Mouse (Mus musculus) testis, adult 2 months (tissue): Measurements from ENCODE around the gene Strada. TPM values are rescaled to one million over a fixed set of nuclear protein-coding genes. Genes with fewer than 3 reads are reported as not detected.
A peak's percentile ranks its signal among the peaks of the same experiment; 100 is the strongest.
"Not testable (repeated sequence)": the region's sequence is repeated elsewhere in the genome, so short reads cannot be mapped to it uniquely, and the experiment has no call there.

Source experiments
- H3K27ac ChIP-seq: fragments of 200-500 bp; 2 replicates; pipeline ENCODE4 v1.5.1; 2012; ENCODE audit warnings: low read depth, low read length; ENCODE audit not compliant: control insufficient read depth, insufficient read depth
- H3K27me3 ChIP-seq: fragments of 200-500 bp; 2 replicates; pipeline ENCODE4 v1.6.1; 2012; ENCODE audit warnings: mild to moderate bottlenecking, low read length, moderate library complexity; ENCODE audit not compliant: control insufficient read depth, insufficient read depth
- H3K36me3 ChIP-seq: fragments of 200-500 bp; 2 replicates; pipeline ENCODE4 v1.6.1; 2012; ENCODE audit warnings: mild to moderate bottlenecking, low read length; ENCODE audit not compliant: control insufficient read depth, insufficient read depth
- H3K4me1 ChIP-seq: fragments of 200-500 bp; 2 replicates; pipeline ENCODE4 v1.6.1; 2012; ENCODE audit warnings: low read length; ENCODE audit not compliant: control insufficient read depth, insufficient read depth
- H3K4me3 ChIP-seq: fragments of 200-500 bp; 2 replicates; pipeline ENCODE4 v1.5.1; 2012; ENCODE audit warnings: low read depth, mild to moderate bottlenecking, low read length, moderate library complexity, mixed read lengths; ENCODE audit not compliant: control insufficient read depth
- CTCF ChIP-seq: fragments of 200-500 bp; IDR thresholded peaks from 2 replicates; pipeline ENCODE4 v1.5.1; 2012; ENCODE audit warnings: low read depth, mild to moderate bottlenecking, inconsistent platforms, low read length, moderate library complexity; ENCODE audit not compliant: control insufficient read depth, insufficient read depth, insufficient replicate concordance
- POLR2A ChIP-seq: fragments of 200-500 bp; IDR thresholded peaks from 2 replicates; pipeline ENCODE4 v1.6.1; 2012; ENCODE audit warnings: low read depth, mild to moderate bottlenecking, inconsistent platforms, low read length, moderate library complexity; ENCODE audit not compliant: control insufficient read depth
- polyA plus RNA-seq: library from polyadenylated mRNA; depleted of rRNA; stranded (reverse); fragments of >200 nt; gene quantifications from 2 replicates; pipeline ENCODE4 v1.2.3, GENCODE M21; 2012

Gene Strada
- polyA plus RNA-seq, 1 experiment: 157 TPM

- H3K36me3 ChIP-seq: no peaks in the 10 kb centered on the region
- no peak for TF ChIP-seq CTCF
- no peak for TF ChIP-seq POLR2A
- H3K4me3 ChIP-seq: peak overlapping the region; percentile 83; the same call in 1 of the 2 replicates
- no peaks in the 10 kb centered on the region for H3K27me3 ChIP-seq
- peaks cover 7% of the 10 kb centered on the region for H3K4me1 ChIP-seq
- H3K27ac ChIP-seq: peak overlapping the region; percentile 86
Measured at GRCm38 (mm10) chr11:106215450-106215859, 13.5 kb upstream of the Strada start.

- Histone ChIP-seq H3K36me3 (no peaks in the 10 kb centered on the region), H3K27ac (no peak overlapping the region; the same call in 1 of the 2 replicates), H3K27me3 (no peaks in the 10 kb centered on the region), H3K4me3 (peak overlapping the region; percentile 69), H3K4me1 (peaks cover 7% of the 10 kb centered on the region)
- TF ChIP-seq CTCF (no peak), POLR2A (no peak)
Measured at GRCm38 (mm10) chr11:106214856-106215255, 12.9 kb upstream of the Strada start.

DNA sequence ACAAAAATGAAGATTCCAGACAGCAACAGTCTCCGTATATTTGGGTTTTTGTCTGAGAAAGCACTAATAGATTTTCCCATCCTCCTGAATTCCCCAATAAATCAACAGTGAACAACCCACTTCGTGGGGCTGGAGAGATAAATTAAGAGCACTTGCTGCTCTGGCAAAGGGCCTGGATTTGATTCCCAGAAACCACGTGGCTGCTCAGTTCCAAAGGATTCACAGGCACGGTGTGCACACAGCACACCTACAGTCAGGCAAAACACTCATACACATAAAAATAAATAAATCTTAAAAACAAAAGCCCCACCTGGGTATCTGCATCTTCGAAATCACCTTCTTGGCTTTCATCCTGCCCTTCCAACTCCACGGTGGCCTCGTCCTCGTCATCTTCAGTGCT, 10.8 kb upstream of the Strada start:
- H3K4me1 ChIP-seq: peaks cover 4% of the 10 kb centered on the region
- no peaks in the 10 kb centered on the region for H3K27me3 ChIP-seq
- H3K36me3 ChIP-seq: peaks cover 5% of the 10 kb centered on the region
- TF ChIP-seq POLR2A: no peak
- TF ChIP-seq CTCF: no peak
- H3K27ac ChIP-seq: no peak overlapping the region
- H3K4me3 ChIP-seq: no peak overlapping the region

- no peak for TF ChIP-seq CTCF
- no peak for TF ChIP-seq POLR2A
- Histone ChIP-seq H3K4me3 (no peak overlapping the region), H3K27me3 (no peaks in the 10 kb centered on the region), H3K4me1 (no peaks in the 10 kb centered on the region), H3K36me3 (peaks cover 2% of the 10 kb centered on the region), H3K27ac (no peak overlapping the region)
Measured at GRCm38 (mm10) chr11:106201337-106202122, 438 bp downstream of the Strada start.

DNA sequence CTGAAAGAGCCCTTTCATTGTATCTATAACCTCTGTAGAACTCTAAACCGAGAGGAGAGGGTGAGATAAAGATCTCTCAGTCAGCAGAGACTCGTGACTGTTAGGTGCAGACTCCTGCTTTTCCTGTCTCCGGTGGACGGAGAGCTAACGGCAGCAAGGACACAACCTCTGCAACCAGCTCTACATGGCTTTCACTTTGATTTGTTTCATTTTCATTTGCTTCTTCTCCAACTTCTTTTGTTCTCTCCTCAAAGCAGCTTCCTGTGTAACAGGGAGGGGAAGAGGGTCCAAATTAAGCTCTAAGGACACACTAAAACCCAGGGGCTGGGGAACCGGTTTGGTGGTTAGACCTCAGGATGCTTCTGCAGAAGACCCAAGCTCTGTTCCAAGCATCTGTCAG, 1.2 kb downstream of the Strada start:
- Histone ChIP-seq H3K27me3 (no peaks in the 10 kb centered on the region), H3K4me1 (no peaks in the 10 kb centered on the region), H3K4me3 (no peak overlapping the region), H3K36me3 (peaks cover 2% of the 10 kb centered on the region), H3K27ac (no peak overlapping the region)
- TF ChIP-seq CTCF: no peak

DNA sequence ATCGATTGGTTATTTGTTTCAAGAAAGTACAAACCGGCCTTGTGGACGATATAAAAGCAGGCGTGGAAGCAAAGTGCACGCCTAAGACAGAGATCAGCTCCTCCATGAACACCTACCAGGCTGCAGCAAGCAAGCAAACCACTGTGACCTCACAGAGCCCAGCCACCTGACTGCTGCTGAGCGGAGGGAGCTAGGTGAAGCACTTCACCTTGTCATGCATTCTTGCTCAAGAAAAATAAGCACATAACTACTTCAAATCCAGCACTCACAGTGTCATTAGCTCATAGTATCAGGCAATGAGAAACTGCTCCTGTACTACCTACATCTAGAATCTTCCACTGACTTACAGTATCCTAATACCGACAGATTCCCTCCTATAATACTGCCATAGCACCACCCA, 2.0 kb downstream of the Strada start:
- not testable (repeated sequence) for H3K27ac ChIP-seq, H3K36me3 ChIP-seq, H3K27me3 ChIP-seq, H3K4me1 ChIP-seq
- peak overlapping the region; percentile 7; the same call in 1 of the 2 replicates for H3K4me3 ChIP-seq

DNA sequence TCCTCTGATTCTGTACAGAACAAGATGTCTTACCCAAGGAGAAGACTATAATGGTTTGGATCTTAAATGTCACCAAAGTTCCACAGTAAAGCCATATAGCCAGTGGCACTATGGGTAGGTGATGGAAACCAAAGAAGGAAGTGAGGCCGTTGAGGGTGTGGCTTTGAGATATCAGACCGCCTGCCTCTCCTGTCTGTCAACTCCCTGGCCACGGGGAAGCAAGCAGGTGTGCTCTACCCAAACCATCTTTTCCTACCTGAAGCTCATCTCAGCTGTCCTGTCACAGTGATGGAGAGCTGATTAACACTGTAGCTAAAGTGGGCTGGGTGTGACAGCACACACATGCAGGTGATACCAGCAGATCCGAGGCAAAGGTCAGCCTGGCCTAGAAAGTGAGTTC, 3.7 kb downstream of the Strada start:
- Histone ChIP-seq H3K4me3 (peak overlapping the region; percentile 31), H3K36me3 (peaks cover 2% of the 10 kb centered on the region; the same call in 1 of the 2 replicates), H3K4me1 (no peaks in the 10 kb centered on the region), H3K27ac (peak overlapping the region; percentile 49), H3K27me3 (no peaks in the 10 kb centered on the region)
- TF ChIP-seq POLR2A (no peak), CTCF (no peak)

GRCm38 (mm10) chr11:106195341-106195740, 6.6 kb downstream of the Strada start:
- no peak overlapping the region for H3K27ac ChIP-seq
- no peaks in the 10 kb centered on the region for H3K27me3 ChIP-seq
- TF ChIP-seq CTCF (no peak), POLR2A (no peak)

More at GRCm38 (mm10) chr11:106195341-106195740, 6.6 kb downstream of the Strada start:
- Histone ChIP-seq H3K36me3 (peaks cover 1% of the 10 kb centered on the region; the same call in 1 of the 2 replicates), H3K4me1 (no peaks in the 10 kb centered on the region), H3K4me3 (no peak overlapping the region)
